Mouse (Mus musculus) cortical plate, adult 2 months (tissue): ENCODE results near the gene Cmbl. TPM values are rescaled to one million over a fixed set of nuclear protein-coding genes. Genes with fewer than 3 reads are reported as not detected.

Source experiments
- H3K27ac ChIP-seq: fragments of 200-500 bp; 2 replicates; pipeline ENCODE4 v1.5.1; 2012; ENCODE audit warnings: low read length, control low read depth, inconsistent platforms; ENCODE audit not compliant: insufficient read depth
- H3K4me1 ChIP-seq: fragments of 200-500 bp; 2 replicates; pipeline ENCODE4 v1.6.1; 2011; ENCODE audit warnings: low read length; ENCODE audit not compliant: control insufficient read depth, insufficient read depth
- H3K4me3 ChIP-seq: fragments of 200-500 bp; 2 replicates; pipeline ENCODE4 v1.5.1; 2011; ENCODE audit warnings: mild to moderate bottlenecking, low read length, control low read depth; ENCODE audit not compliant: insufficient read depth
- CTCF ChIP-seq: fragments of 200-500 bp; IDR thresholded peaks from 2 replicates; pipeline ENCODE4 v1.5.1; 2011; ENCODE audit warnings: mild to moderate bottlenecking, control low read depth, low read length; ENCODE audit not compliant: insufficient read depth; ENCODE audit errors: extremely low read depth
- POLR2A ChIP-seq: fragments of 200-500 bp; IDR thresholded peaks from 2 replicates; pipeline ENCODE4 v1.6.1; 2011; ENCODE audit warnings: mild to moderate bottlenecking, low read length, control low read depth; ENCODE audit not compliant: insufficient read depth; ENCODE audit errors: extremely low read depth
- polyA plus RNA-seq: library from polyadenylated mRNA; depleted of rRNA; stranded (reverse); fragments of >200 nt; gene quantifications from 2 replicates; pipeline ENCODE4 v1.2.3, GENCODE M21; 2012; rRNA removed

Cmbl gene
- polyA plus RNA-seq, 1 experiment: 23.8 TPM

DNA sequence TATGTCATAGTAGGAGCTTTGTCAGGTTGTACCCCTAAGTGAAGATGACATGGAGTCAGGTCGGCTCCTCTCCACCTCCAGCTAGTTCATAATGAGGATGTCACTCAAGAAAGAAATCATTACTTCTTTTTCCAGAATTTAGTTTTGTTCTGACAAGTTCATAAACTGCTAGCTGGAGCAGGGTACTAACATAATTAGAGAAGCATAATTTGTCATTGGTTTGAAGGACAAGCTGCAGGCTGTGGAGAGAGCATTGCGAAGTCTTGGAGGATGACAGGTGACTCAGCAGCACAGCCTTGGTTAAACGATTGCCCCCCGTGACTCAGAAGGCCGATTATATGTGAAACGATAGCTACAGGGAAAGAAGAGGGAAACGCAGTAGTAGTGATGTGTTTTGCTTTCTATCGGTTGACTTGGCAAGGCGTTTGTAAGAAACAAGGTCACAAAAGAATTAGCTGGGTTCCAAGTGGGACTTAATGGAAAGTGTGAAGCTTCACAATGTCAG is 71.0 kb downstream of the Cmbl start:
- no peaks in the 10 kb centered on the region; the same call in 1 of the 2 replicates for H3K4me1 ChIP-seq
- H3K27ac ChIP-seq: no peak overlapping the region
- TF ChIP-seq POLR2A (no peak), CTCF (no peak)
- H3K4me3 ChIP-seq: no peak overlapping the region

Other genes starting within 250 kb of the Cmbl start
- 33.9 and 34.5 TPM in 2 replicates for gene Ankrd33b, start 197.7 kb upstream of the Cmbl start, polyA plus RNA-seq
- 0.85 and 1.2 TPM in 2 replicates for gene Ropn1l, start 111.7 kb upstream of the Cmbl start, polyA plus RNA-seq
- gene March6, start 34.3 kb upstream of the Cmbl start, polyA plus RNA-seq: 84.0 and 88.6 TPM in 2 replicates
- gene Cct5, start 36.4 kb downstream of the Cmbl start, polyA plus RNA-seq: 172 and 180 TPM in 2 replicates
- 11.9 and 13.2 TPM in 2 replicates for gene Fam173b, start 36.5 kb downstream of the Cmbl start, polyA plus RNA-seq